Mouse (Mus musculus) layer of hippocampus, postnatal 36 days (tissue): ENCODE results near the gene Lsm2. TPM values are rescaled to one million over a fixed set of nuclear protein-coding genes. Genes with fewer than 3 reads are reported as not detected.
"Not testable (repeated sequence)": the region's sequence is repeated elsewhere in the genome, so short reads cannot be mapped to it uniquely, and the experiment has no call there.

Source experiments
- DNase-seq, 2 experiments: peaks; one replicate each; pipeline ENCODE4 v3.0.0; 2022
- total RNA-seq, 2 experiments: library from RNA; stranded (reverse); gene quantifications; 2 replicates each; pipeline ENCODE4 v1.2.3; 2021

The Lsm2 gene
- 10 to 100 TPM; 17.3 to 19.1 TPM for total RNA-seq

DNA sequence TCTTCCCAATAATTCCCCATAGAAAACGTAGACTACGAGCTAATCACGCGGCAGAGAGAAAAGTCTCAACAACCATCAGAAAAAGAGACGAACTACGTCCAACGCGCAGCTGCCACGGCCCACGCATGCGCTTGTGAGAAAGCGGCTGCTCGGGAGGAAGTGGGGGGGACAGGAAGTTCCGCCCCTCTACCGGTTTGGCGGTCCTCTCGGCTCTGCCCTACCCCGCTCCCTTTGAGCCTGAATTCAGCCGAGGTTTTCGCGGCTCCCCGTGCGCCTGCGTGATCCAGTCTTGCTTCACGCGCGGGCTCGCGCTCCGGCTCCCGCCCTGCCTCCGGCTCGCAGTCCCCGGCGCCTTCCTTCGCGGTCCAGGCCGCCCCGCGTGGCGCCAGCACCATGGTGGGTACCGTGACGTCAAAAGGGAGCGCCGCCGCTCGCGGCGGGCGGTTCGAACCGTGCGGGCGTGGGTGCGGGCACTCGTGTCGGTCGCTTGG, at the start of gene Lsm2:
Gene Lsm2 (plus strand): TSS at position 173 of the 491 bp plus-strand sequence.
- peak; percentile 95 to 96 for DNase-seq

DNA sequence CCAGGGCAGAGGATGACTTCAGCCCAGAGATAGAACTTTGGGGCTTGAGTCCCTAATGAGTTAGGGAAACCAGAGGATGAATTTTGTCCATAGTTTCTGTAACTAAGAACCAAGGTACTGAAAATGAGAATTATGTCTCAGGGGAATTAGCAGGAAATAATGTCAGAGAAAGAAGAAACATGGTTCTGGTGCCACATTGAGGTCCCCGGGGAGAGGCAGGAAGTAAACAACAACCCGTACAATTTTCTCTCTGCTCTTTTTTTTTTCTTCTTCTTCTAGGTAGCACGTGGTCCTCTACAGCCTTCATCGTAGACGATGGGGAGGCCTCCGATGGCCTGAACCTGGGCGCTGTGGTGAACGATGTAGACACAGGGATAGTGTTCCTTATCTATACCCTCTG, 49.4 kb upstream of the Lsm2 start:
- no peak for DNase-seq

DNA sequence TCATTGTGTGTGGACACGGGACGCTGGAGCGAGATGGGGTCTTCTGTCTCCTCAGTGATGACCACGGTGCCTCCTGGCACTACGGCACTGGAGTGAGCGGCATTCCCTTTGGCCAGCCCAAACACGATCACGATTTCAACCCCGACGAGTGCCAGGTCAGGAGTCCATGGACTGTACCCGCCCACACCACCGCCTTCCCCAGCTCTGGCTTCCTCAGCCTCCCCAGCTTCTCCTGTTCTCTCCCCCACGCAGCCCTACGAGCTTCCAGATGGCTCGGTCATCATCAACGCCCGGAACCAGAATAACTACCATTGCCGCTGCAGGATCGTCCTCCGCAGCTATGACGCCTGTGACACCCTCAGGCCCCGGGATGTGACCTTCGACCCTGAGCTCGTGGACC, 47.6 kb upstream of the Lsm2 start:
- no peak for DNase-seq

DNA sequence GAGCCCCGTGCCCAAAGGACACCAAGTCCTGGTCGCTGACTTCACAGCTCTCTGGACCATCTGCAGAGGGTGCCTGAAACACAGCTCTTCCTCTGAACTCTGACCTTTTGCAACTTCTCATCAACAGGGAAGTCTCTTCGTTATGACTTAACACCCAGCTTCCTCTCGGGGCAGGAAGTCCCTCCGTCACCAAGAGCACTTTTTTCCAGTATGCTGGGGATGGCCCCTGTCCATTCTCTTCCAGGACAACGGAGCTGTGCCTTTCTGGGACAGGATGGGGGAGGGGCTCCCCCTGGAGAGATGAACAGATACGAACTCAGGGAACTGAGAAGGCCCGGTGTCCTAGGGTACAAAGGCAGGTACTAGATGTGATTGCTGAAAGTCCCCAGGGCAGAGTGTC, 46.8 kb upstream of the Lsm2 start:
- no peak for DNase-seq

DNA sequence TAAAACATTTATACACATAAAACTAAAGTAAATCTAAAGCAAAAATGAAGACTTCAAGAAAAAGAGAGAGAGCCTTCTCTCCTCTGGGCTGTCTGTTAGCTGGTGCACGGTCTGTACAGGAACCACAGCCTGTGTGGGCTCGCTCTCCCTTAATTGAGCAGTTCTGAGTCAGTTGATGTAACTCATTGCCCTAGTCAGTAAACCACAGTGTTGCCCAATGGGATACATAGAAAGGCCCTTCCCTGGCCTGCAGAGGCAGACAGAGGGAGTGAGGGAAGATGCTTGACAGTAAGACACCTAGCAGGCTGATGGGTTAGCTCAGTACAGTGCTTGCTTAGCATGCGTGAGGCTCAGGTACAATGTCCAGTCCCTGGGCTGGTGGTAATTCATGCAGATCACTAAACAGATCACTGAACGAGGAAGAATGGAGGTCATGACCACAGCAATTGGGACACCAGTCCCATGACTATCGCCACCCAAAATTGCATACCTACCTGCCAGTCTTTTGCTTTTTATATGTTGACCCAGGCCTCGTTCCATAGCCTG, 43.6 kb upstream of the Lsm2 start:
- DNase-seq: no peak

DNA sequence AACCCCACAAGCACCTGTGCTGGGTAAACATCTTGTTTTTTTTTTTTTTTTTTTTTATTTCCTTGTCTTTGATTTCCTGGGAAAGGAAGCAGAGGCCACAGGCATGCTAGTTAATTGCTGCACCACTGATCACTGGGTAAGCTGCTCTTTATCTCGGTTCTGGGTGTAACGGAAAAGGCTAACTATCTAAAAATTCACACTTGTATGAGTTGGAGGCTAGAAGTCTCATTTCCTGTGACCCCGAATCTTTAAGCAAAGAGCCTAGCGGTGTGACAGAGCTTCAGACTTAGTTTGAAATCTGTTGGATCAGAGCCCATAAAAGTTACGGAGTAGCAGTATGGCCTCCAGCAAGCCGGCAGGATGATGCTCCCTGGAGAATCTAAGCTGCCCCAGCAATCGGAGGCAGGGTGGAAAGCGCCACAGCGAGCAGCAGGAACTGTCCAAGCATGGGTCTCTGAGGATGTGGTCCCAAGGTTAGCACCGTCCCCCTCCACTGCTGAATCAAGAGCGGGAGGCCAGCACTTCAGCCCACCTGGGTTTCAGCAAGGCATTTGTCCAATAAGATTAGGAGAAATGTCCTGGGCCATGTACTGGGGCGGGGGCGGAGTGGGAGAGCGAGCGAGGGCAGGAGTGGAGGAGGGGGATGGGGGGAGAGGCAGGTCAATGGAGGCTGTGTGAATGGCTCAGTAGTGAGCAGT, 40.2 kb upstream of the Lsm2 start:
- no peak for DNase-seq

DNA sequence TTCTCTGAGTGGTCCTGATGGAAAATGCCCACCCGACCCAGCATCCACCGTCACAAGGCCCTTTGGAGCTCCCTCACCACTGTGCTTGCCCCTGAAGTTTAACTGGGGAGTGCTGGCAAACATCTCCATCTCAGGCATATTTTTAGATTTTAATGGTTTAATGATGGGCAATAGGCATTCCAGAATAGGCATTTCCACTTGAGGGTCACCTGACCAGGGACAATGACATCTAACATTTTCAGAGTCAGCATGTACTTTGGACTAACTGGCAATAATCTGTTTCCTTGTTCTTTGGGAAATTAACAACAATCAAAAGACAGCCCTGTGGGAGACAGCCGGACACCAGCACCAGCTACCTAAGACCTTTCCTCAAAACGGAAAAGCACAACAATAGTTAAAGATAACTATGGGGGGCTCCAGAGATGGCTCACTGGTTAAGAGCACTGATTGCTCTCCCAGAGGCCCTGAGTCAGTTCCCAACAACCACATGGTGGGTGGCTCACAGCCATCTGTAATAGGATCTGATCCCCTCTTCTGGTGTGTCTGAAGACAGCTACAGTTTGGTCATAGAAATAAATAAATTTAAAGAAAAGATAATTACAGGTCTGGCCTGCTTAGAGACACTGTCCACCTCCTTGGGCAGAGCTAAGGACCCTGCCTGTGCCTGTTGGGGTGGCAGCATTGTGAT, 38.4 kb upstream of the Lsm2 start:
- no peak for DNase-seq

DNA sequence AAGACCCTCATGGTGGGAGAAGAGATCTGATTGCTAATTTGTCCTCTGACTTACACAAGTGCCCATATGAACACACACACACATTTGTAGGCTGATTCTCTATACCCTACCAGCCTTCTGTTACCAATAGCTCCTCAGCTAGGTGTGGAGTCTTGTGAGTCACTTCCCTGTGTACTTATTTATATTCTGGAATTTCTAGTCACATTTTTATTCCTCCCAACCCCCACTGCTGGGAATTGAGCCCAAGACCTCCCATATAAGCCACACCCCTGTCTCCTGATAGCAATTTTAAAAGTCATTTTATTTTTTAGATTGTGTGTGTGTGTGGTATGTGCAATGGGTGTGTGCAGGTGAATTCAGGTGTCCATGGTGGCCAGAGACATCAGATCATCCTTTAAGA, 37.3 kb upstream of the Lsm2 start:
- no peak for DNase-seq

DNA sequence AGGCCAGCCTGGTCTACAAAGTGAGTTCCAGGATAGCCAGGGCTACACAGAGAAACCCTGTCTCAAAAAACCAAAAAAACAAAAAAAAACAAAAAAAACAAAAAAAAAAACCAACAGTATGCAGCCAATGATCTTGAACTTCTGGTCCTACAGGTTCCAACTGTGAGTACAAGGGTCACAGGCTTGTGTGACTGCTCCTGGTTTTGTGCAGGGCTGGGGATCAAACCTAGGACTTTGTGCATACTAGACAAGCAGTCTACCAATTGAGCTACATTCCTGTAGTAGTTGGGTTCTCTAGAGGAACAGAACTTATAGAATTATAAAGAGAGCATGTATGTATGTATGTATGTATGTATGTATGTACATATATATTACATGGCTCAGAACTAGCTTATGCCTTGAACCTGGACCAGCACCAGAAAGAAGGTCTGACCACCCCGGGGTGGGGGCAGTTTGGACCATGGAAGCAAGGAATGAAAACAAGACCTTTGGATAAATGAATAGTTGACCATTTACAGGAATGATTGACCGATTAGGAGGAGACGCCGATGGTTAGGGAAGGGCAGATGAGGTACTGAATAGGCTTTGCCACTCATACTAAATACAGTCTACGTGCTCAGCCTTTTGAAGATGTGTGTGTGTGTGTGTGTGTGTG, 35.0 kb upstream of the Lsm2 start:
- DNase-seq: no peak

DNA sequence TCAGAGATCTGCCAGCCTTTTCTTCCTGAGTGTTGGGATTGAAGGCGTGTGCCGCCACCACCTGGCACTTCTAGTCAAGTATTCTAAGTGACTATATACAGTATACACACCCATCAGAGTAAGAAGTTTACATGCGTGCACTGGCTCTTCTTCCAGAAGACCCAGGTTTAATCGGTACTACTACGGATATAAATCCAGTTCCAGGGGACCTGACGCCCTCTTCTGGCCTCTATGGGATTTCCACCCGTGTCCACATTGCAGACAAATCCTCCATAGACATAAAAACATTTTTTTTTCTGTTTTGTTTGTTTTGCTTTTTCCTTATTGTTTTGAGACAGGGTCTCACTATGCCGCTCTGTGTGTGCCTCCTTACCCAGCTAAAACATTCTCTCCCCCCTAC, 34.1 kb upstream of the Lsm2 start:
- DNase-seq: no peak

DNA sequence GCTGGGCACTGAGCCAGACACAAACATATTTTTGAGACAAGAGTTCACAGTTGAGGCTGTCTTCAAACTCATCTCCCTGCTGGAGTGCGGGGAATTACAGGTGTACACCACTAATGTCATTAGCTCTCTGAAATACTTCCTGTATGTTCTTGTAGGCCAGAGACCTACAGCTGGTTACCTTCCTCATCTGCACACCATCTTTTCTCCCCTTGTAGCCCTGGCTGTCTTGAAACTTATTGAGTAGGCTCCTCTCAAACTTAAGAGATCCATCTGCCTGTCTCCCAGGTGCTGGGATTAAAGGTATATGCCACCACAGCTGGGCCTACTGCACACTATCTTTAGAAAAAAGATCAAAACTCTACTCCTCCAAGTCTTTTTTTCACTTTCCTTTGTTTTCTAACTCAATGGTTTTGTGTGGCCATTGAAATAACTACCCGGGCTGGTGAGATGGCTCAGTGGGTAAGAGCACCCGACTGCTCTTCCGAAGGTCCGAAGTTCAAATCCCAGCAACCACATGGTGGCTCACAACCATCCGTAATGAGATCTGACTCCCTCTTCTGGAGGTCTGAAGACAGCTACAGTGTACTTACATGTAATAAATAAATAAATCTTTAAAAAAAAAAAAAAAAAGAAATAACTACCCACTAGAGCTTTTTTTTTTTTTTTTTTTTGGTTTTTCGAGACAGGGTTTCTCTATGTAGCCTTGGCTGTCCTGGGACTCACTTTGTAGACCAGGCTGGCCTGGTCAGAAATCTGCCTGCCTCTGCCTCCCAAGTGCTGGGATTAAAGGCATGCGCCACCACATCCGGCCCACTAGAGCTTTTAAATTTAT, 32.7 kb upstream of the Lsm2 start:
- DNase-seq: not testable (repeated sequence)

DNA sequence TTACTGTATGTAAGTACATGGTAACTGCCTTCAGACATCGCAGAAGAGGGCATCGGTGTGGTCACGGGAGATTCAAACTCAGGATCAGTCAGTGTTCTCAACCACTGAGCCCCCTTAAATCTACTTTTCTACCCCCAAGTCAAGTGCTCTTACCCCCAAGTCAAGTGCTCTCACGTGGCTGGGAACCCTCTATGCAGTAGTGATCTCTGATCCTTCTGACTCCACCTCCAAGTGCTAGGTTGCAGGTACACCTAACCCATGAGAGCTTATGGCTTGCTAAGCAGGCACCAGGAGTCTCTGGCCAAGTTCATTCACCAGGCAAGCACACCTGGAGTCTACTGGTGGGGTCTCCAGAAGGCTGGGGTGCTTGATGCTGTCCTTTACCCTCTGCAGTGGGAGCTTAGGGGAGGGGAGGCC, 32.1 kb upstream of the Lsm2 start:
- no peak for DNase-seq

DNA sequence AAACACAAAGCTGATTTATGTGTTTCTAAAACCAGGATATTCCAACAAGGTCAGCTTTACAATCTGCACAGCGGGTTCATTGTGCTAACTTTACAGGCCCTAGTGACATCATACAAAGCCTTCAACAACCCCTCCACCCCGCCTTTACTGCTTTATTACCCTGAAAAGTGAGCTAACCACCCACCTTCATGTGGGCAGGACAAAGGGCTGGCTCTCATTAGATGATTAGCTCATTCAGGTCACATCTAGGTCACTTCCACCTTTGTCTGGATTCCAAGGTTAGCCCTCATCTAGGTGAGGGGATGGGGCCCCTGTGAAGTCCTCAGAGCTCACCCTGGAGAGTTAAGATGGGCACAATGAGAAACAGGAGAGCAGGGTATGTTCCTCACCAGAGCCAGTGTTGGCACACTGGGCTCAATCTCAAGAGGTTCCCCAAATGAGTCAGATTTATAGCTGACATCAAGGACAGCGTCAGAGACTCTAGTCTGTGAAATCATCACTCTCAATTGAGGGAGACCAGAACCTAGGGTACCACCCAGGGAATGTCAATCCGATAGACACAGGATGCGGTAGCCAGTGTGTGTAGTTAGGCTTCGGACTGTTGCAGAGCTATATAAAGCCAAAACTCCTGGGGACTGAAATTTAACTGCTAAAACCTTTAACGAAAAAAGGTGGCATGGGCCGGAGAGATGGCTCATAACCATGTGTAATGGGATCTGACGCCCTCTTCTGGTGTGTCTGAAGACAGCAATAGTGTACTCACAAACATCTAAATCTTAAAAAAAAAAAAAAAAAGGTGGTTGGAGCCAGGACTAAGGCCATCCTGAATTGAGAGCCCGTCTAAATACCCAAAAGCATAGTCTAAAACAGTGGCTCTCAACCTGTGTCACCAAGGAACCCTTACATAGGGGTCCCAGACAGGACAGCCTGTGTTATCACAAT, 30.9 kb upstream of the Lsm2 start:
- DNase-seq: no peak

DNA sequence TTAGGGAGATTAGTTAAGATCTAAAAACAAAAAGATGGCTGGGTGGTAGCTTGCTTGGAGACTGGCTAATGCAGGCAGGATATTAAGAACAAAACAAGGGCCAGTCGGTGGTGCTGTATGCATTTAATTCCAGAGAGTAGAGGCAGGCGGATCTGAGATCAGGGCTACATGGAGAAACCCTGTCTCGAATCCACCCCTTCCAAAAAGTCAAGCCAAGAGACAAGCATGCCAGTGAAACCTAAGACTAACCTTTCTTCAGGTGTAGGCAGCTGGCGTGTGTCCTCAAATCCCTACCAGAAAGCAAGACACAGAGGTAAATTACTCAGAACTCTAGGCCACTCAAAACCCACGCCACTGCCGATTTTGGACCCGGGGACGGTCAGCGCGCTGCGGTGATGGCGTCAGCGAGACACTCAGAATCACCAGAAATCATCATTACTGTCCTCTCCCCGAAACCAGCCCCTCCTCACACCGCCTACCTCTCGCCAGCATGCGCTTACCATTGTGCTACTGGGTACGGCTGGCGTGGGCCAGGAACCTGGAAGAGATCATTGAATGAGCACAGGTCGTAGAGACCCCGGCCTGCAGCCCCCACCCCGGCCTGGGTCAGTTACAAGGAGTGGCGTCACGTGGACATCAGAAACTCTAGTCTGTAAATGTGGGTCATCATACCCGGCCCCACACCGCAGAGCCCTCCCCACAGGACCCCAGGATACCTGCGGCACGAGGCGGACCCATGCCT, 29.9 kb upstream of the Lsm2 start:
- DNase-seq: no peak

DNA sequence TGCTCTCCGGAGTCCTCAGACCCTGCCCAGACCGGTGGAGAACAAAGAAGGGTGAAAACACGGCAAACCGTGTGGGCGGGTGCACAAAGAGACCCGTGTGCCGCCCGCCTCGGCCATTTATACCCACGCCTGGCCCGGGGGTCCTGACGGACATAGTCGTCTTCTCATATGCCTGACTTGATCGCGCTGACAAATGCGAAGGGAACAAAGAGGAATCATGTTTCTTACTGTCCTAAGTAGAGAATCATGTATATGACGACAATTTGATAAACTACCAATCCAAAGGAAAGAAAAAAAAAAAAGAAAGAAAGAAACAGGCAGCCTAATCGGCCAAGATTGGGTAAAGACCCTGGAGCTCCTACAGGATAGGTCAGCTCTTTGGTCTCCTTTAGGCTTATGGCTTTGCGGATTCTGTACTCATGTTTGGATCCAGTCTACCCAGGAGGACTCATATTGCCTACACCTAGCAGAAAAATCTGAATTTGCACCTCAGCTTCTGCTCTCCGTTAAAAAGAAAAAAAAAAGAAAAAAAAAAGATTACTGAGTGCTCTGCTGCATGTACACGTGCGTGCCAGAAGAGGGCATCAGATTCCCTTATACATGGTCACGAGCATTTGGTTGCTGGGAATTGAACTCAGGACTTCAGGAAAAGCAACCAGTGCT, 29.2 kb upstream of the Lsm2 start:
- DNase-seq: peak; percentile 74 to 76

DNA sequence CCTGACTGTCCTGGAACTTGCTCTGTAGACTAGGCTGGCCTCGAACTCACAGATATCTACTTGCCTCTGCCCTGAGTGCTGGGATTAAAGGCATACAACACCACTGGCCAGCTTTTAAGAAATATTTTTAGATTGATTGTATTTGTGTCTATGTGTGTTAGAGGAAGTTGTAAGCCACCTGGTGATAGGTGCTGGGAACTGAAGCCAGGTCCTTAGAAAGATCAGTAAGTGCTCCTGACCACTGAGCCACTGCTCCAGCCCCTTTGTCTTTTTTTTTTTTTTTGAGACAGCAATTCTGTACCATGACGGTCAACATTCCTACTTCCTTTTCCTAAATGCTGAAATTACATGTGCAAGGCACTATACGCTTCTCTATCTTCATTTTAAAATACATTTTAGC, 28.4 kb upstream of the Lsm2 start:
- DNase-seq: no peak

DNA sequence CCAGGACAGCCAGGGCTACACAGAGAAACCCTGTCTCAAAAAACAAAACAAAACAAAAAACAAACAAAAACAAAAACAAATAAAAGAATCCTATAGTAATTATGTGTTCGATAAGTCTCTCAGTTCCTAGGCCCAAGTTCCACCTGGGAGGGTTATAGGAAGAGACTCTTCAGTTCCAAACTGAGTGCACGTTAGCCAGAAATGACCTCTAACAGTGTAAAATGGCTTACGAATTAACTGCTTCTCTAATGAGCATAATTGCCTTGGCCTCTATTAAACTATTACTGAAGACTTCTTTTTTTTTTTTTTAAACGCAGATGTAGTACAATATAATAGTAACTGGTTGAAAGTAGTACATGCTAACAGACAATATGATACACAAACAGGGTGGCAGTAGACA, 27.8 kb upstream of the Lsm2 start:
- DNase-seq: no peak

DNA sequence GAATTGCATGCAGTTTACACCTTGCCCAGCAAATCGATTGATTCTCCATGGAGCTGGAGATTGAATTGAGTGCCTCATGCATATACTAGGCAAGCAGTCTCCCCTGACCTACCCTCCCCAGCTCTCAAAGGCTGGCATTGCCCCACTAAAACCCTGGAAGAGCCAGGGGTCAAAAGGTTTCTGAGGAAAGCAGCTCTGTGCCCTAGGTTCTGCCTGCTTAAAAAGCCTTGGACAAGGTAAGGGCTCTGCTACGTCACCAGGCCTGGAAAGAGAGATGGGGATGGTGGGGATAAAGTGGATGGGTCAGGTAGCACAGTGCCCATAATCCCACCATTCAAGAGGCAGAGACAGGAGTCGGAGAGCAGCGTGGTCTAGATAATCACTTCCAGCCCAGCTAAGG, 26.8 kb upstream of the Lsm2 start:
- no peak for DNase-seq

DNA sequence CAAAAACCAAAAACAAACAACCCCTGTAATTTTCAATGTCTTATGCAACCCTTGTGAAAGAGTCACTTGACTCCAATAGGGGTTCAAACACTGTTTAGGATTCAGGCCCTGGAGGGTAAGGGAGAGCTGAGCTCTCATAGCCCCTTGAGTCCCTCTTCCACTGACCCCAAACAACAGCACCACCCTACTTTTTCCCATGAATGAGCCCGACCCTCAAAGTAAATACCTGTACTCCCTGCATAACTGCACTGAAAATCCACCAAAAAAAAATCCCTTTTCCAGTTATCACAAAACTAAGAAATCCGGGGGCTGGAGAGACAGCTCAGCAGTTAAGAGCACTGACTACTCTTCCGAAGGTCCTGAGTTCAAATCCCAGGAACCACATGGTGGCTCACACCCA, 25.8 kb upstream of the Lsm2 start:
- no peak for DNase-seq

DNA sequence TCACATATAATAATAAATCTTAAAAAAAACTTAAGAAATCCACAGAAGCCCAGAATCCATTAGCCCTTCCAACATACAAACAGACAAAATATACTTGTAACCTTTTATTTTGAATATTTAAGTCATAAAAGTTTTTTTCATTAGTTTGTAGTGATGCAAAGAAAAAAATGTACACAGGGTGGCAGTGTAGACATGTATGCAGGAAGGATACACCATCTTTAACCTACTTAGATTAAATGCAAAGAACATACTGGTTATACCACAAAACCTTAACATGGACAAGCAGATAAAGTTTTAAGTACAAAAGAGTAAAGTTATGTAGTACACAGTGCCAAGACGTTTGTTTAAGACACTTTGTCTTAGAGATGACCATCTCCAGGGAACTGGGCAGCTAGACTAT, 25.3 kb upstream of the Lsm2 start:
- no peak for DNase-seq
